Mouse (Mus musculus): ENCODE results near the gene Efna2. TPM values are rescaled to one million over a fixed set of nuclear protein-coding genes. Genes with fewer than 3 reads are reported as not detected.

Gene Efna2
- polyA plus RNA-seq, 1 experiment from 2014 or later = 12.2 TPM

- Histone ChIP-seq H3K9me3 (ENCODE audit: control insufficient read depth, low read length) (no peaks in the 10 kb centered on the region), H3K27ac (ENCODE audit: low read depth) (no peak overlapping the region), H3K27me3 (replicated peaks; ENCODE audit: control insufficient read depth, insufficient read depth, low read length) (no peaks in the 10 kb centered on the region), H3K4me2 (ENCODE audit: low read length) (no peak overlapping the region), H3K36me3 (ENCODE audit: control insufficient read depth, insufficient read depth, low read length) (peaks cover 100% of the 10 kb centered on the region), H3K4me1 (replicated peaks; ENCODE audit: control insufficient read depth, insufficient read depth, low read length) (0 out of 2 replicates have a peak, but pooled peaks cover 9% of the 10 kb centered on the region), H3K9ac (ENCODE audit: low read length) (no peak overlapping the region), H3K4me3 (ENCODE audit: low read depth, low read length) (no peak overlapping the region)
- no peak for DNase-seq (ENCODE audit: low spot score)
- WGBS = 95% methylated on average over 13 of the region's 13 CpGs
- no peak for ATAC-seq (replicated peaks; ENCODE audit: low FRiP score, low TSS enrichment, low read depth)
Measured at GRCm38 (mm10) chr10:80236145-80236825, 57.0 kb downstream of the Efna2 start.

- H3K4me3 ChIP-seq (ENCODE audit: low read depth, low read length) = no peak overlapping the region
- WGBS = 92% methylated on average over 4 of the region's 4 CpGs
- ATAC-seq (replicated peaks; ENCODE audit: low FRiP score, low TSS enrichment, low read depth) (no peak), DNase-seq (ENCODE audit: low spot score) (no peak)
- H3K4me2 ChIP-seq (ENCODE audit: low read length) = no peak overlapping the region
- no peak overlapping the region for H3K27ac ChIP-seq (ENCODE audit: low read depth)
- 0 out of 2 replicates have a peak, but pooled peaks cover 9% of the 10 kb centered on the region for H3K4me1 ChIP-seq (replicated peaks; ENCODE audit: control insufficient read depth, insufficient read depth, low read length)
- peaks cover 100% of the 10 kb centered on the region for H3K36me3 ChIP-seq (ENCODE audit: control insufficient read depth, insufficient read depth, low read length)
- H3K9ac ChIP-seq (ENCODE audit: low read length) = no peak overlapping the region
- H3K9me3 ChIP-seq (ENCODE audit: control insufficient read depth, low read length) = no peaks in the 10 kb centered on the region
- no peaks in the 10 kb centered on the region for H3K27me3 ChIP-seq (replicated peaks; ENCODE audit: control insufficient read depth, insufficient read depth, low read length)
Measured at GRCm38 (mm10) chr10:80237020-80237419, 57.7 kb downstream of the Efna2 start.

- 90% methylated on average over 3 of the region's 3 CpGs for WGBS
- H3K27me3 ChIP-seq (replicated peaks; ENCODE audit: control insufficient read depth, insufficient read depth, low read length) = no peaks in the 10 kb centered on the region
- no peak overlapping the region for H3K4me3 ChIP-seq (ENCODE audit: low read depth, low read length)
- H3K4me1 ChIP-seq (replicated peaks; ENCODE audit: control insufficient read depth, insufficient read depth, low read length) = 0 out of 2 replicates have a peak, but pooled peaks cover 3% of the 10 kb centered on the region
- ATAC-seq (replicated peaks; ENCODE audit: low FRiP score, low TSS enrichment, low read depth) (no peak), DNase-seq (ENCODE audit: low spot score) (no peak)
- H3K4me2 ChIP-seq (ENCODE audit: low read length) = no peak overlapping the region
- no peak overlapping the region for H3K27ac ChIP-seq (ENCODE audit: low read depth)
- H3K9ac ChIP-seq (ENCODE audit: low read length) = no peak overlapping the region
- no peaks in the 10 kb centered on the region for H3K9me3 ChIP-seq (ENCODE audit: control insufficient read depth, low read length)
- H3K36me3 ChIP-seq (ENCODE audit: control insufficient read depth, insufficient read depth, low read length) = peaks cover 100% of the 10 kb centered on the region
Measured at GRCm38 (mm10) chr10:80238306-80238705, 59.0 kb downstream of the Efna2 start.

Other genes starting within 250 kb of the Efna2 start
- 126 and 134 TPM in 2 replicates for gene Wdr18, start 219.3 kb upstream of the Efna2 start, polyA plus RNA-seq (2014; fragmentation: Nextera tagmentation; extraction: Ambion mirVana)
- 0.23 and 0.28 TPM in 2 replicates for gene Grin3b, start 208.8 kb upstream of the Efna2 start, polyA plus RNA-seq (2014; fragmentation: Nextera tagmentation; extraction: Ambion mirVana)
- 14.4 and 17.5 TPM in 2 replicates for gene Tmem259, start 195.2 kb upstream of the Efna2 start, polyA plus RNA-seq (2014; fragmentation: Nextera tagmentation; extraction: Ambion mirVana)
- gene Cnn2, start 190.9 kb upstream of the Efna2 start, polyA plus RNA-seq (2014; fragmentation: Nextera tagmentation; extraction: Ambion mirVana) = 320 and 368 TPM in 2 replicates
- 3.7 and 3.8 TPM in 2 replicates for gene Abca7, start 183.0 kb upstream of the Efna2 start, polyA plus RNA-seq (2014; fragmentation: Nextera tagmentation; extraction: Ambion mirVana)
- 6.8 and 8.0 TPM in 2 replicates for gene Arhgap45, start 162.8 kb upstream of the Efna2 start, polyA plus RNA-seq (2014; fragmentation: Nextera tagmentation; extraction: Ambion mirVana)
- 255 and 274 TPM in 2 replicates for gene Polr2e, start 139.7 kb upstream of the Efna2 start, polyA plus RNA-seq (2014; fragmentation: Nextera tagmentation; extraction: Ambion mirVana)
- gene Gpx4, start 132.3 kb upstream of the Efna2 start, polyA plus RNA-seq (2014; fragmentation: Nextera tagmentation; extraction: Ambion mirVana) = 607 and 623 TPM in 2 replicates
- gene Sbno2, start 73.9 kb upstream of the Efna2 start, polyA plus RNA-seq (2014; fragmentation: Nextera tagmentation; extraction: Ambion mirVana) = 14.1 TPM in 2 replicates
- gene Stk11, start 63.7 kb upstream of the Efna2 start, polyA plus RNA-seq (2014; fragmentation: Nextera tagmentation; extraction: Ambion mirVana) = 27.0 and 27.5 TPM in 2 replicates
- gene Atp5d, start 40.9 kb upstream of the Efna2 start, polyA plus RNA-seq (2014; fragmentation: Nextera tagmentation; extraction: Ambion mirVana) = 590 and 627 TPM in 2 replicates
- 7.1 and 8.5 TPM in 2 replicates for gene Cbarp, start 38.6 kb upstream of the Efna2 start, polyA plus RNA-seq (2014; fragmentation: Nextera tagmentation; extraction: Ambion mirVana)
- 25.5 and 28.9 TPM in 2 replicates for gene Midn, start 31.2 kb upstream of the Efna2 start, polyA plus RNA-seq (2014; fragmentation: Nextera tagmentation; extraction: Ambion mirVana)
- gene Cirbp, start 13.5 kb upstream of the Efna2 start, polyA plus RNA-seq (2014; fragmentation: Nextera tagmentation; extraction: Ambion mirVana) = 76.4 and 81.6 TPM in 2 replicates
- 15.8 and 16.7 TPM in 2 replicates for gene 1600002K03Rik, start 6.5 kb upstream of the Efna2 start, polyA plus RNA-seq (2014; fragmentation: Nextera tagmentation; extraction: Ambion mirVana)
- gene Mum1, start 47.0 kb downstream of the Efna2 start, polyA plus RNA-seq (2014; fragmentation: Nextera tagmentation; extraction: Ambion mirVana) = 61.3 and 66.5 TPM in 2 replicates
- 453 and 498 TPM in 2 replicates for gene Ndufs7, start 69.6 kb downstream of the Efna2 start, polyA plus RNA-seq (2014; fragmentation: Nextera tagmentation; extraction: Ambion mirVana)
- 34.1 and 61.2 TPM in 2 replicates for gene Gamt, start 81.5 kb downstream of the Efna2 start, polyA plus RNA-seq (2014; fragmentation: Nextera tagmentation; extraction: Ambion mirVana)
- 42.3 and 45.7 TPM in 2 replicates for gene Dazap1, start 82.0 kb downstream of the Efna2 start, polyA plus RNA-seq (2014; fragmentation: Nextera tagmentation; extraction: Ambion mirVana)
- gene Rps15, start 113.0 kb downstream of the Efna2 start, polyA plus RNA-seq (2014; fragmentation: Nextera tagmentation; extraction: Ambion mirVana) = 1,236 and 1,315 TPM in 2 replicates
- 7.8 and 9.1 TPM in 2 replicates for gene Apc2, start 116.5 kb downstream of the Efna2 start, polyA plus RNA-seq (2014; fragmentation: Nextera tagmentation; extraction: Ambion mirVana)
- gene 2310011J03Rik, start 141.1 kb downstream of the Efna2 start, polyA plus RNA-seq (2014; fragmentation: Nextera tagmentation; extraction: Ambion mirVana) = 43.4 and 45.2 TPM in 2 replicates
- 6.8 and 7.3 TPM in 2 replicates for gene Pcsk4, start 150.0 kb downstream of the Efna2 start, polyA plus RNA-seq (2014; fragmentation: Nextera tagmentation; extraction: Ambion mirVana)
- 42.4 and 58.1 TPM in 2 replicates for gene Reep6, start 150.5 kb downstream of the Efna2 start, polyA plus RNA-seq (2014; fragmentation: Nextera tagmentation; extraction: Ambion mirVana)
- gene Adamtsl5, start 168.9 kb downstream of the Efna2 start, polyA plus RNA-seq (2014; fragmentation: Nextera tagmentation; extraction: Ambion mirVana) = 8.1 and 8.7 TPM in 2 replicates
- 0.22 and 0.32 TPM in 2 replicates for gene Plk5, start 177.0 kb downstream of the Efna2 start, polyA plus RNA-seq (2014; fragmentation: Nextera tagmentation; extraction: Ambion mirVana)
- gene Mex3d, start 208.2 kb downstream of the Efna2 start, polyA plus RNA-seq (2014; fragmentation: Nextera tagmentation; extraction: Ambion mirVana) = 5.3 and 6.7 TPM in 2 replicates
- 203 and 206 TPM in 2 replicates for gene Mbd3, start 220.1 kb downstream of the Efna2 start, polyA plus RNA-seq (2014; fragmentation: Nextera tagmentation; extraction: Ambion mirVana)
- 941 and 1,108 TPM in 2 replicates for gene Uqcr11, start 227.3 kb downstream of the Efna2 start, polyA plus RNA-seq (2014; fragmentation: Nextera tagmentation; extraction: Ambion mirVana)